Mouse (Mus musculus): Measurements from ENCODE around the gene Vps11. TPM values are rescaled to one million over a fixed set of nuclear protein-coding genes. Genes with fewer than 3 reads are reported as not detected.

Gene Vps11
- polyA plus RNA-seq, 2 experiments: 9.7 to 11.5 TPM

GRCm38 (mm10) chr9:44314257-44314547 is 47.3 kb downstream of the Vps11 start:
- 82% methylated on average over 4 of the region's 4 CpGs for WGBS (ENCODE audit: insufficient replicate concordance)
- Histone ChIP-seq H3K9me3 (ENCODE audit: control insufficient read depth, low read length) (no peaks in the 10 kb centered on the region), H3K4me1 (replicated peaks; ENCODE audit: control insufficient read depth in 2 of 2, insufficient read depth in 2 of 2, low read length in 1 of 2) (peaks cover 12 to 15% of the 10 kb centered on the region in 2 experiments), H3K36me3 (replicated peaks; ENCODE audit: control insufficient read depth, insufficient read depth, low read depth) (peaks cover 43% of the 10 kb centered on the region), H3K4me2 (ENCODE audit: low read depth) (no peak overlapping the region), H3K27ac (no peak overlapping the region), H3K27me3 (ENCODE audit: control insufficient read depth, insufficient read depth, low read length) (no peaks in the 10 kb centered on the region), H3K4me3 (ENCODE audit: insufficient read depth in 1 of 2, low read depth in 2 of 2, low read length in 2 of 2) (no peak overlapping the region), H3K9ac (replicated peaks) (no peak overlapping the region)
- ATAC-seq (ENCODE audit: insufficient read depth) (no peak), DNase-seq (ENCODE audit: low read depth in 3 of 3, low spot score in 3 of 3) (no peak)
- TF ChIP-seq EP300 (IDR thresholded peaks at IDR 0.05; ENCODE audit: low read depth): no peak
- no peak for TF ChIP-seq CTCF (IDR thresholded peaks at IDR 0.05; ENCODE audit: low read depth)

- no peak overlapping the region for H3K9ac ChIP-seq (replicated peaks)
- H3K27me3 ChIP-seq (ENCODE audit: control insufficient read depth, insufficient read depth, low read length): no peaks in the 10 kb centered on the region
- H3K4me2 ChIP-seq (ENCODE audit: low read depth): no peak overlapping the region
- no peak for ATAC-seq (ENCODE audit: insufficient read depth)
- no peak for TF ChIP-seq EP300 (IDR thresholded peaks at IDR 0.05; ENCODE audit: low read depth)
- TF ChIP-seq CTCF (IDR thresholded peaks at IDR 0.05; ENCODE audit: low read depth): no peak
- DNase-seq (ENCODE audit: low read depth in 3 of 3, low spot score in 3 of 3): no peak
- no peaks in the 10 kb centered on the region for H3K9me3 ChIP-seq (ENCODE audit: control insufficient read depth, low read length)
- peaks cover 43% of the 10 kb centered on the region for H3K36me3 ChIP-seq (replicated peaks; ENCODE audit: control insufficient read depth, insufficient read depth, low read depth)
- H3K27ac ChIP-seq: no peak overlapping the region
- WGBS (ENCODE audit: insufficient replicate concordance): 83% methylated on average over 19 of the region's 19 CpGs
- H3K4me1 ChIP-seq (replicated peaks; ENCODE audit: control insufficient read depth in 2 of 2, insufficient read depth in 2 of 2, low read length in 1 of 2): peaks cover 8 to 10% of the 10 kb centered on the region in 2 experiments
- no peak overlapping the region for H3K4me3 ChIP-seq (ENCODE audit: insufficient read depth in 1 of 2, low read depth in 2 of 2, low read length in 2 of 2)
Measured at GRCm38 (mm10) chr9:44313476-44314256, 47.8 kb downstream of the Vps11 start.

GRCm38 (mm10) chr9:44311136-44312134 is 50.0 kb downstream of the Vps11 start:
- H3K27ac ChIP-seq: no peak overlapping the region
- H3K4me1 ChIP-seq (replicated peaks; ENCODE audit: control insufficient read depth in 2 of 2, insufficient read depth in 2 of 2, low read length in 1 of 2): peaks cover 3 to 5% of the 10 kb centered on the region in 2 experiments
- no peaks in the 10 kb centered on the region for H3K9me3 ChIP-seq (ENCODE audit: control insufficient read depth, low read length)
- H3K4me2 ChIP-seq (ENCODE audit: low read depth): peak overlapping the region; percentile 2; the same call in 1 of the 2 replicates
- 39% methylated on average over 27 of the region's 27 CpGs for WGBS (ENCODE audit: insufficient replicate concordance)
- H3K27me3 ChIP-seq (ENCODE audit: control insufficient read depth, insufficient read depth, low read length): no peaks in the 10 kb centered on the region
- no peak overlapping the region for H3K9ac ChIP-seq (replicated peaks)
- DNase-seq (ENCODE audit: low read depth in 3 of 3, low spot score in 3 of 3) (no peak), ATAC-seq (ENCODE audit: insufficient read depth) (no peak)
- no peak overlapping the region for H3K4me3 ChIP-seq (ENCODE audit: insufficient read depth in 1 of 2, low read depth in 2 of 2, low read length in 2 of 2)
- H3K36me3 ChIP-seq (replicated peaks; ENCODE audit: control insufficient read depth, insufficient read depth, low read depth): peaks cover 39% of the 10 kb centered on the region
- TF ChIP-seq CTCF (IDR thresholded peaks at IDR 0.05; ENCODE audit: low read depth) (no peak), EP300 (IDR thresholded peaks at IDR 0.05; ENCODE audit: low read depth) (no peak)

- H3K9me3 ChIP-seq (ENCODE audit: control insufficient read depth, low read length): no peaks in the 10 kb centered on the region
- 51% methylated on average over 10 of the region's 10 CpGs for whole genome bisulfite sequencing (ENCODE audit: insufficient replicate concordance)
- H3K27me3 ChIP-seq (ENCODE audit: control insufficient read depth, insufficient read depth, low read length): no peaks in the 10 kb centered on the region
- no peak overlapping the region for H3K9ac ChIP-seq (replicated peaks)
- no peak overlapping the region for H3K4me3 ChIP-seq (ENCODE audit: insufficient read depth in 1 of 2, low read depth in 2 of 2, low read length in 2 of 2)
- no peak for ATAC-seq (ENCODE audit: insufficient read depth)
- H3K4me1 ChIP-seq (replicated peaks; ENCODE audit: control insufficient read depth in 2 of 2, insufficient read depth in 2 of 2, low read length in 1 of 2): peaks cover 6 to 8% of the 10 kb centered on the region in 2 experiments
- peak overlapping the region; percentile 2; the same call in 1 of the 2 replicates for H3K4me2 ChIP-seq (ENCODE audit: low read depth)
- TF ChIP-seq EP300 (IDR thresholded peaks at IDR 0.05; ENCODE audit: low read depth) (no peak), CTCF (IDR thresholded peaks at IDR 0.05; ENCODE audit: low read depth) (no peak)
- no peak for DNase-seq (ENCODE audit: low read depth in 3 of 3, low spot score in 3 of 3)
- H3K27ac ChIP-seq: no peak overlapping the region
- peaks cover 32% of the 10 kb centered on the region for H3K36me3 ChIP-seq (replicated peaks; ENCODE audit: control insufficient read depth, insufficient read depth, low read depth)
Measured at GRCm38 (mm10) chr9:44310750-44311135, 50.7 kb downstream of the Vps11 start.

GRCm38 (mm10) chr9:44309756-44310155 is 51.7 kb downstream of the Vps11 start:
- Histone ChIP-seq H3K4me3 (ENCODE audit: insufficient read depth in 1 of 2, low read depth in 2 of 2, low read length in 2 of 2) (no peak overlapping the region), H3K9me3 (ENCODE audit: control insufficient read depth, low read length) (no peaks in the 10 kb centered on the region), H3K27me3 (ENCODE audit: control insufficient read depth, insufficient read depth, low read length) (no peaks in the 10 kb centered on the region), H3K9ac (replicated peaks) (no peak overlapping the region), H3K4me2 (ENCODE audit: low read depth) (no peak overlapping the region), H3K27ac (no peak overlapping the region), H3K36me3 (replicated peaks; ENCODE audit: control insufficient read depth, insufficient read depth, low read depth) (peaks cover 22% of the 10 kb centered on the region), H3K4me1 (replicated peaks; ENCODE audit: control insufficient read depth in 2 of 2, insufficient read depth in 2 of 2, low read length in 1 of 2) (peaks cover 6 to 8% of the 10 kb centered on the region in 2 experiments)
- no peak for ATAC-seq (ENCODE audit: insufficient read depth)
- no peak for TF ChIP-seq EP300 (IDR thresholded peaks at IDR 0.05; ENCODE audit: low read depth)
- TF ChIP-seq CTCF (IDR thresholded peaks at IDR 0.05; ENCODE audit: low read depth): no peak
- no peak for DNase-seq (ENCODE audit: low read depth in 3 of 3, low spot score in 3 of 3)
- WGBS (ENCODE audit: insufficient replicate concordance): 68% methylated on average over 3 of the region's 3 CpGs
